Mouse (Mus musculus) hindbrain, embryonic 14.5 days (tissue): ENCODE measurements around the gene Npepl1. TPM values are rescaled to one million over a fixed set of nuclear protein-coding genes. Genes with fewer than 3 reads are reported as not detected.

ENCODE experiments used
- ATAC-seq: fragments of 200-750 bp; cut with Nextera tagmentation; 2 replicates; pipeline ENCODE4 v1.8.0; 2017; ENCODE audit warnings: moderate number of reproducible peaks, mild to moderate bottlenecking, moderate TSS enrichment, moderate library complexity; ENCODE audit not compliant: low FRiP score
- DNase-seq: peaks from one replicate; pipeline ENCODE4 v3.0.0-alpha.2; 2015; ENCODE audit warnings: low spot score
- H3K27ac ChIP-seq: fragments of 300-500 bp; sonication (generic); 2 replicates; pipeline ENCODE4 v1.5.1; 2014; ENCODE audit warnings: mild to moderate bottlenecking, moderate library complexity
- H3K27me3 ChIP-seq: fragments of 300-500 bp; sonication (generic); 2 replicates; pipeline ENCODE4 v1.6.1; 2014; ENCODE audit warnings: mild to moderate bottlenecking, low read length, mixed read lengths; ENCODE audit not compliant: control insufficient read depth, insufficient read depth
- H3K36me3 ChIP-seq: fragments of 300-500 bp; sonication (generic); replicated peaks from 2 replicates; pipeline ENCODE4 v1.6.1; 2014; ENCODE audit not compliant: control insufficient read depth, insufficient read depth
- H3K4me1 ChIP-seq: fragments of 300-500 bp; sonication (generic); replicated peaks from 2 replicates; pipeline ENCODE4 v1.6.1; 2014; ENCODE audit warnings: antibody characterized with exemption, low read length, mixed read lengths; ENCODE audit not compliant: control insufficient read depth, insufficient read depth
- H3K4me2 ChIP-seq: fragments of 300-500 bp; sonication (generic); replicated peaks from 2 replicates; pipeline ENCODE4 v1.6.1; 2014; ENCODE audit warnings: mild to moderate bottlenecking, moderate library complexity
- H3K4me3 ChIP-seq: fragments of 300-500 bp; sonication (generic); replicated peaks from 2 replicates; pipeline ENCODE4 v1.5.1; 2014; ENCODE audit warnings: mild to moderate bottlenecking, low read length
- H3K9ac ChIP-seq: fragments of 300-500 bp; sonication (generic); 2 replicates; pipeline ENCODE4 v1.6.1; 2014
- H3K9me3 ChIP-seq: fragments of 300-500 bp; sonication (generic); 2 replicates; pipeline ENCODE4 v1.6.1; 2016; ENCODE audit warnings: low read length; ENCODE audit not compliant: control insufficient read depth
- WGBS: fragments of 180-500 bp; shearing (Covaris S2); extraction: QIAGEN DNeasy Blood & Tissue Kit; methylation state at CpG from one replicate; pipeline ENCODE4 v1.1.7; 2014; 5-methylcytosine and 5-hydroxymethylcytosine counted together
- polyA plus RNA-seq: library from polyadenylated mRNA; unstranded; fragments of >200 nt; fragmentation: Nextera tagmentation; extraction: Ambion mirVana; gene quantifications from 2 replicates; pipeline ENCODE4 v1.2.1, GENCODE M21; 2014

Npepl1 gene
- polyA plus RNA-seq, 1 experiment from 2014 or later, result 14.6 TPM

- Histone ChIP-seq H3K4me3 (no peak overlapping the region), H3K27me3 (no peaks in the 10 kb centered on the region), H3K9ac (no peak overlapping the region), H3K4me1 (peaks cover 2% of the 10 kb centered on the region; the same call in 1 of the 2 replicates), H3K36me3 (no peaks in the 10 kb centered on the region), H3K27ac (no peak overlapping the region), H3K4me2 (no peak overlapping the region), H3K9me3 (no peaks in the 10 kb centered on the region)
- DNase-seq (no peak), ATAC-seq (no peak)
- WGBS, result 83% methylated on average over 8 of the region's 8 CpGs
Measured at GRCm38 (mm10) chr2:174132413-174132969, 22.3 kb downstream of the Npepl1 start.

- no peak for ATAC-seq
- DNase-seq, result no peak
Measured at GRCm38 (mm10) chr2:174159035-174159434, 48.9 kb downstream of the Npepl1 start.

GRCm38 (mm10) chr2:174160461-174160860, 50.3 kb downstream of the Npepl1 start:
- Histone ChIP-seq H3K27me3 (no peaks in the 10 kb centered on the region), H3K4me3 (no peak overlapping the region), H3K9me3 (no peaks in the 10 kb centered on the region), H3K4me2 (no peak overlapping the region), H3K9ac (no peak overlapping the region), H3K4me1 (no peaks in the 10 kb centered on the region), H3K36me3 (no peaks in the 10 kb centered on the region), H3K27ac (no peak overlapping the region)
- DNase-seq (no peak), ATAC-seq (no peak)
- 85% methylated on average over 3 of the region's 3 CpGs for WGBS

More at GRCm38 (mm10) chr2:174159035-174159434, 48.9 kb downstream of the Npepl1 start:
- H3K27me3 ChIP-seq, result no peaks in the 10 kb centered on the region
- no peak overlapping the region for H3K4me2 ChIP-seq
- no peak overlapping the region for H3K4me3 ChIP-seq
- no peaks in the 10 kb centered on the region for H3K36me3 ChIP-seq
- H3K4me1 ChIP-seq, result no peaks in the 10 kb centered on the region
- H3K9ac ChIP-seq, result no peak overlapping the region
- H3K9me3 ChIP-seq, result no peaks in the 10 kb centered on the region
- no peak overlapping the region for H3K27ac ChIP-seq
- WGBS, result 87% methylated on average over 10 of the region's 10 CpGs

Other genes starting within 250 kb of the Npepl1 start
- gene Stx16, start 34.0 kb upstream of the Npepl1 start, polyA plus RNA-seq, result 8.1 and 9.2 TPM in 2 replicates
- 1,800 and 1,897 TPM in 2 replicates for gene Gnas, start 174.0 kb downstream of the Npepl1 start, polyA plus RNA-seq
- 8.6 and 10.9 TPM in 2 replicates for gene Gm20721, start 236.4 kb downstream of the Npepl1 start, polyA plus RNA-seq